Mouse (Mus musculus): ENCODE measurements around the gene Pcgf3.

Pcgf3 gene

DNA sequence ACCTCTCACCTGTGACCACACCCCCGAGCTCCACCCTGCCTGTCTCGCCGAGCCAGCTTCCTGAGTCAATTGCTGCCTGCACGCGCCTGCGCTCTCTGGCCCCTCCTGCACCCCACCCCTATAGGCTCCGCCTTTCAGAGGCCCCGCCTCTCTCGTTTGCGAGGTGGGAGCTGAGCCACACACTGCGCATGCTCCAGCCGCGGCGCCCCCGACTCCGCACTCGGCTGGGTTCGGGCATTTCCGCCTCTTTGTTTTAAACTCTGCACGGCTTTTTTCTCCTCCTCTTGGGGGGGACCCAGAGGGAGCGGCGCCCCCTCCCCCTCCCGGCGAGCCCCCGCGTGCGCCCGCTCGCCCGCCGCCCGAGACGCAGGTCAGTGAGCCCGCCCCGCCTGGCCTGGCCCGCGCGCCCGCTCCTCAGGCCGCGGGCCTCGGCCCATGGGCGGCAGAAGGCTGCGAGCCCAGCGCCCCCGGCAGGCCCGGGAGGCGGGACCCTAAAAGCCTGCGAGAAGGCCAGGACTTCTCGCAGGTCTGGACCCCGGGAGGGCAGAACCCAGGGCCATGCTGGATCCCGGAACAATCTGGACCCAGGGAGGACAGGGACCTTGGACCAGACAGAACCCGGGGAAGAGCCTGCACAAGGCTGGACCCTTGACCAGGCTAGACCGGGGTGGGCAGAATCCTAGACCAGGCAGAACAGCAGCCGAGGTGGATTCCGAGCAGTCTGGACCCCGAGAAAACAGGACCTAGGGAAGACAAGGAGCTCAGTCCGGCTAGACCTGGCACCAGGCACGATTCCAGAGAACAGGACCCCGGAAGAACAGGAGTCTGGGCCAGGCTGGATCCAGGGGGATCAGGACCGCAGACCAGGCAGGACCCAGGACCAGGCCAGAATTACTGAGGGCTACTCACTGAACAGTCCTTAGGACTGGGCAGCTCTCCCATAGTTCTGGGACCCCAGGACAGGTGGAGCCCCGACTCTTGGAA lies at the start of gene Pcgf3:
Gene Pcgf3 (plus strand): TSS at position 151 of the 984 bp plus-strand sequence.
- peak; percentile 97 for DNase-seq (ENCODE audit: low spot score)

DNA sequence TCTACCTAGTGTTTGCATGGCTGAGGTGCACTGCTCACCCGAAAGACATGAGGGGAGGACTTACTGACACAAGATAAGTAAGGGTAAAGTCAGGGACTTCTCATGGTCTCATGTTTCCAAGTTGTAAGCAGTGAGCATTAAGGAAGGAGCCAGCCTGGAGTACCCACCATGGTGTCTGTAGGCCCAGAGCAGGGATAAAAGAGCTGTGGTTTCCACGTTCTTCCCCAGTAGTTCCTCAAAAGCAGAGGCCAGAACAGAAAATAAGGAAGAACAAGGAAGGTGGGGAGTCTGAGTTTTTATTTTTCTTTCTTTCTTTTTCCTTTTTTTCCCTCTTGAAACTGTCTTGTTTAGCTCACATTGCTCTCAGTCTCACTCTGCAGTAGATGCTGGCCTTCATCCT lies 46.3 kb upstream of the Pcgf3 start:
- no peak for DNase-seq (ENCODE audit: low spot score)

- DNase-seq (ENCODE audit: low spot score): no peak
Observed at GRCm38 (mm10) chr5:108422741-108423140, 38.3 kb upstream of the Pcgf3 start.

DNA sequence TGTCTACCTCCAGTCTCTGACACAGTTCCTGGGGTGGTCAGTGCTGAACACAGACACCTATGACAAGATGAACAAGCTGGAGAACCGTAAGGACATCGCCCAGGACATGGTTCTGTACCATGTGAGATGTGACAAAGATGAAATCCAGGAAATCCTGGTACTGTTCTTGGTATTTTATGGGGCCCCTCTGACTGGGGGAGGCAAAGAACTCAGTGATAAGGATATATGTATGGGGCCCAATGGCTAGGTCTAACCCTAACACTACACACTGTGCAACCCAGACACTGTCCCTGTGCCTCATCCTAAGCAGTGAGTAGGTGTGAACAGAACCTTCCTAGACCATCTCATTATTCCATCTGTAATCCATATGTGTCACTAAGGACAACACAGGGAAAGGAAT lies 37.6 kb upstream of the Pcgf3 start:
- DNase-seq (ENCODE audit: low spot score): no peak

GRCm38 (mm10) chr5:108427186-108427585 lies 33.8 kb upstream of the Pcgf3 start:
- DNase-seq (ENCODE audit: low spot score): peak; percentile 74

GRCm38 (mm10) chr5:108431196-108431595 lies 29.8 kb upstream of the Pcgf3 start:
- no peak for DNase-seq (ENCODE audit: low spot score)

GRCm38 (mm10) chr5:108433804-108434587 lies 27.0 kb upstream of the Pcgf3 start, which contains the start of gene Atp5k:
Gene Atp5k, minus strand, starts transcription at chr5:108434448.
- peak; percentile 98 for DNase-seq (ENCODE audit: low spot score)

GRCm38 (mm10) chr5:108436101-108436500 lies 24.9 kb upstream of the Pcgf3 start:
- no peak for DNase-seq (ENCODE audit: low spot score)

GRCm38 (mm10) chr5:108446973-108447372 lies 14.1 kb upstream of the Pcgf3 start:
- DNase-seq (ENCODE audit: low spot score): no peak

DNA sequence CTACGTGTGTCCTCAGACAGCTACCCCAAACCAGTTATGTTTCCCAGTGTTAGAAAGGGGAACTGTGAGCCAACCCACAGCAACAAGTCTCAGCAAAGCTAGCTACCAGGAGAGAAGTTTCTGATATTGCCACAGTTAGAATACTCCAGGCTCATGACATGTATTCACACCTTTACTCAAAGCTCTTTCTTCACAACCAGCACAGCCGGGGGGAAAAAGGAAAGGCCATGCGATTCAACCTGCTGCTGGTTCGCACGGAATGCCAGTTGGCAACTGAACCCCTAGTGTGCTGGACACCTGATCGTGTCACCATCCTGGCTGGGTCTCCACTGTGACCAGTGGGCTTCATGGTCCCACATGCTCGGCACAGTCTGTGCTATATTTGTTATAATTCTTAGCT lies 13.2 kb upstream of the Pcgf3 start:
- no peak for DNase-seq (ENCODE audit: low spot score)

DNA sequence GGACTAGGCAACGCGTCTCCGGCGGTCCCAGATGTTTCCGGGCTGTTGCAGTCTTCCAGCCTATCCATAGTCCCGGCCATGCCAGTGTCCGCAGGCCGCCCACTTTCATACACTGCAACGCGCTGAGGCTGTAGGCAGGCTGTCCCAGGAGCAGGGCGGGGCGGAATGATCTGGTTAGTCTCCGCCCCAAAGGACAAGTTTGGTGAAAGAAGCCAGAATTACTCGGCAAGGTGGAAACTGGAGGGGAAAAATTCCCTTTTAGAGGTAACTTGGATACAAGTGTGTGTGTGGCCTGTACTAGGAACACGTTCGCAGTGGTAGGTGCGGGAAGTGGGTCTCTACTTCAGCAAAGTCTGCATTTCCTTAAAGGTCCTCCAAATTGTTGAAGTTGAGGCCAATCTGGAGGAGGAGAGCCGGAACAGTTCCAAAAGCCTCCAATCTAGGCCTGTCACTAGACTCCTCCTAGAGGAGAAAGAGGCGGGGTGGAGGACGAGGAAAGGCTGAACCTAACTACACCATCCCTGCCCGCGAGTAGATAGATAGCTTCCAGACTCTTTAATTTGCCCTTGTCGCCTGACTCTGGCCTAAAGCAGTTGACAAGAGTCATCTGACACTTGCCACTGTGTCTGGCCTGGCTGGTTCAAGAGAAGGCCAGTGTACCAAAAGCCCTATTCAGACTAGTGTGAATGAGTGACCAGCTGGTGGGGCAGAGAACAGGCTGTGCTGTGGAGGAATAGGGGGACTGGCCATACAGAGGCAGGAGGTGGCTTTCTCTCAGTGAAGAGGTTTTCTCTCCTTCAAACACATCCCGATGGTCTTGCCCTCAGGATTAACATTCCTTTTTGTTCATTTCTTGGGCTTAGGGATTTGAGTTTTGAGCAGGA lies 12.0 kb upstream of the Pcgf3 start, which contains the start of gene Mfsd7a:
Gene Mfsd7a (minus strand): TSS at position 107 of the 884 bp plus-strand sequence.
- DNase-seq (ENCODE audit: low spot score): peak; percentile 80

- no peak for DNase-seq (ENCODE audit: low spot score)
Observed at GRCm38 (mm10) chr5:108450837-108451540, 10.0 kb upstream of the Pcgf3 start.

DNA sequence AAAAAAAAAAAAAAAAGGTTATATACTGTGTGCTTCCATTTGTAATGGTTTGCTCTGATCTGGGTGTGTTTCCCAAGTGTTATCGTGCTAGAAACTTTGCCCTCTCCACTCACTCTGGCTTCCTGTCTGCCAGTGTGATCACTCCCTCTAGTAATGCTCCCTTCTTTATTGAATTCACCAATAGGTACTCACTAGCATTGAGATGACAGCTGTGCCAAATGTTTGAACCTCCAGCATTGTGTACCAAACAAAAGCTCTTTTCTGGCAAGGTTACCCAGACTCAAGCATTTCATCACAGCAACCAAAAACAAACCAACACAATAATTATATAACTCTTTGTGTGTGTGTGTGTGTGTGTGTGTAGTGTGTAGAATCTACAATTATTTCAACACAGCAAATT lies 9.4 kb upstream of the Pcgf3 start:
- no peak for DNase-seq (ENCODE audit: low spot score)

DNA sequence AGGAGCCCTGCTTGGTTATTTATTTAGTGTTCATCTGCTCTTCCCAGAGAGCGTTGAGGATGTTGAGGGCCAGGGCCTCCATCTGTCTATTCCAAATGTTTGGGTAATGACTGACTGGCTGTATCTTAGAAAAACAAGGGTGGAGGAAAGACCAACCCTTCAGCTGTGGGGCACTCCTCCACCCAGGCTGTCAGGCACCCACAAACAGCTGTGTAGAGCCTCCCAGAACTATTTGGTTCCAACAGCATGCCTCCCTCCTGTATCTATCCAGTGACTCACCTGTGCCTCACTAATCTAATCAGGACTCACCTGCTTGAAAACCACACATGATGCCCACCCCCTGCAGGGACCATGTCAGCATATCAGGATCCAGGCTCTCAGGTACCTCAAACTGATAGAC lies 8.6 kb upstream of the Pcgf3 start:
- DNase-seq (ENCODE audit: low spot score): no peak

- no peak for DNase-seq (ENCODE audit: low spot score)
Observed at GRCm38 (mm10) chr5:108454094-108454493, 6.9 kb upstream of the Pcgf3 start.

DNA sequence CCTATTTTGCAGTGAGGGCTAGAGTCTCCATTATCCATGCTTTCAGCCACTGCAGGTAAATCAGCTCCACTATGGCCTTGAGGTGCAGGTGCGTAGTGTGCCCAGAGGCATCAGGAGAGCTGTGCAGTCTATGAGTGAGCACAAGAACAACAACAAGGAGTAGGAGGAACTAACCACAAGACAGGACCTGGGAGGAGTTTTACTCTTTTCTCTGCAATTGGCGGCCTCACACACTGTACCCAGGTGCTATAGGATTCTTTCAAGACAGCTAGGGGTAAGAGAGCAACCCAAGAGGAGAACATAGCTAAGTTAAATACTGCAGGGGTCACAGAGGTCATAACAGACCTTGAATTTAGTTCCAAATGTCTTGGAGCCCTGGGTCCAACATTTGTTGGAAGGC lies 2.3 kb upstream of the Pcgf3 start:
- no peak for DNase-seq (ENCODE audit: low spot score)

GRCm38 (mm10) chr5:108460461-108460860 lies 571 bp upstream of the Pcgf3 start:
- peak; percentile 5 for DNase-seq (ENCODE audit: low spot score)

GRCm38 (mm10) chr5:108462446-108462845 lies 1.4 kb downstream of the Pcgf3 start:
- peak; percentile 5 for DNase-seq (ENCODE audit: low spot score)

DNA sequence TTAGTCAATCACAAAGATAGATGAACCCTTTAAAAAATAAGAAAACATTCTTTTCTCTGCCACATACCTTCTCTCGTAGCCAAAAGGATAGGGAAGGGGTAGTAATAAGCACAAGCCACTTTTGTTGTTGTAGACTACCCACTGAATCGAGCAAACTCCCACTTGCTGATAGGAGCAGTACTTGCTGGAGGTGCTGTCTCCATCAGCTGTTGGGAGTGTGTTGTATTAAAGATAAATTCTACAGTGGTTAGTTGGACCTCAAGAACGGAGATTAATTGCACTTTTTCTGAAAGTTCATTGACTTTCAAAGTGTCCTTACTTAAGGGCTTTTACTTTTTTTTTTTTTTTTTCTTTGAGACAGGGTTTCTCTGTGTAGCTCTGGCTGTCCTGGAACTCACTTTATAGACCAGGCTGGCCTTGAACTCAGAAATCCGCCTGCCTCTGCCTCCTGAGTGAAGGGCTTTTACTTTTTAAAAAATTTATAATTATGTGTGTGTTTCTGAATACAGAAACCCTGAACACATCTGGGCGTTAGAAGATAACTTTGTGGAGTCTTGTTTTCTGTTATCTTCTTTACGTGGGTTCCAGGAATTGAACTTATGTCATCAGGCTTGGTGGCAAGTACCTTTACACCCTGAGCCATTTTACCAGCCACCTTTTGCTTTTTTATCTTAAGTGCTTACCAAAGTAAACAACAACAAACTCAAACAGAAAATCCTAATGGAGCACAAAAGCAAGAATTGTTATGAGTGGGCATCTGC lies 4.3 kb downstream of the Pcgf3 start:
- DNase-seq (ENCODE audit: low spot score): no peak

GRCm38 (mm10) chr5:108466647-108467046 lies 5.6 kb downstream of the Pcgf3 start:
- DNase-seq (ENCODE audit: low spot score): no peak

All from embryo, embryonic 10.5 days (tissue).